Mouse (Mus musculus): Measurements from ENCODE around the gene Usp29. TPM values are rescaled to one million over a fixed set of nuclear protein-coding genes. Genes with fewer than 3 reads are reported as not detected.

Usp29 gene
- polyA plus RNA-seq, 1 experiment from 2014 or later: 3.5 TPM

DNA sequence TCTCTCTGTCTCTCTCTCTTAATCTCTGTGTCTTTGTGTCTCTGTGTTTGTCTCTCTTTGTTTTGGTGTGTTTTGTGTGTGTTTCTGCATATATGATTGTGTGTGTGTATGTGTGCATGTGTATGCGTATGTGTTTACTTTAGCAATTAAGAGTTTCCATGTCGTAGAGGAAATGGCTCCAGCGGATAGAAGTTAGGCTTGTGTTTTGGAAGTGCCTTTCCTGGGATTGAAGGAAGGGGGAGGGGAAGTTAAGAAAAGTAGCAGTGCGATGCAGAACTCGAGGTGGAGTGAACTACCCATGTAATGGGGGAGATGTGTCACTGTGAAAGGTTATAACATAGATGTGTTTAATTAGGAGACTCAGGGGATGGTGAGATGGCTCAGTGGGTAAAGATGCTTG is 48.8 kb downstream of the Usp29 start:
- ATAC-seq: no peak

GRCm38 (mm10) chr7:6781541-6781940 is 51.2 kb downstream of the Usp29 start:
- ATAC-seq: peak; percentile 38; the same call in 1 of the 2 replicates
- H3K4me2 ChIP-seq (ENCODE audit: low read depth, low read length): no peak overlapping the region
- 16% methylated on average over 11 of the region's 11 CpGs for WGBS

More for the DNA sequence above, 48.8 kb downstream of the Usp29 start:
- WGBS: 76% methylated on average over 5 of the region's 5 CpGs
- Histone ChIP-seq H3K4me2 (ENCODE audit: low read depth, low read length) (no peak overlapping the region), H3K9me3 (ENCODE audit: control insufficient read depth, low read length) (no peaks in the 10 kb centered on the region), H3K4me3 (ENCODE audit: low read length) (no peak overlapping the region), H3K27ac (ENCODE audit: low read length) (no peak overlapping the region), H3K4me1 (ENCODE audit: control insufficient read depth, insufficient read depth, low read length) (peaks cover 35% of the 10 kb centered on the region), H3K9ac (ENCODE audit: low read depth, low read length) (no peak overlapping the region), H3K36me3 (ENCODE audit: control insufficient read depth, insufficient read depth, low read length) (no peaks in the 10 kb centered on the region), H3K27me3 (replicated peaks; ENCODE audit: control insufficient read depth, insufficient read depth, low read length) (no peaks in the 10 kb centered on the region)

DNA sequence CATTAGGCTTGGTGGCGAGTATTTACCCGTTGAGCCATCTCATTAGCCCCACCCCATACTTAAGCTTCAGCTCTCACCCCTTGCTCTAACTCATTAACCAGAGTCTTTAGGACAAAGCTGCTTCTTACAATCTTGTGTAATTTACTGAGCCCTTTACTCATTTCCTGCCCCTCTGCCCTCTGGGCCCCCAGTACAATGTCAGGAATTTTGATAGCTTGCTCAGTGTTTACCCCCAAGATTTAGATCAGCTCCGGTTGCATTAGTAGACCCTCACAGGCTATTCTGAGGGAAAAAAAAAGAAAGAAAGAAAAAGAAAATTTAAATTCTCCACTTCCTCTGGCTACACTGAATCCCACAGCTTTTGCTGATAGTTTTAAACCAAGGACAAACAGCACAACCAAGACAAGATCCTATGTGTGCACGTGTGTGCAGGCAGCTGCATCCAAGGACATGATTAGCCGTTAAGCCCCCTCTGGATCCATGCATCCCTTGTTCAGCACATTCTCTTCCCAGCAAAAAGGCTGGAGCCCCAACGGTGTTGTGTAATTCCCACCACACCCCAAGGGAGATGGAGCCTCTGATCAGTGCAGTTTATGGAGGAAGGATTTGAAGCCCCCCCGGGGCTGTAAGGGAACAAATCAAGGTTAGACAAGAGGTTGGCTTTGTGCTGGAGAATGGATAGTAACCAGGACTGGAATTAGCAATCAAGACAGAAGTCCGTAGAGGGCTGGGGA is 54.1 kb downstream of the Usp29 start:
- Histone ChIP-seq H3K27ac (ENCODE audit: low read length) (peak overlapping the region; percentile 53), H3K4me1 (ENCODE audit: control insufficient read depth, insufficient read depth, low read length) (peaks cover 25% of the 10 kb centered on the region), H3K4me2 (ENCODE audit: low read depth, low read length) (peak overlapping the region; percentile 18; the same call in 1 of the 2 replicates), H3K36me3 (ENCODE audit: control insufficient read depth, insufficient read depth, low read length) (no peaks in the 10 kb centered on the region), H3K4me3 (ENCODE audit: low read length) (no peak overlapping the region), H3K9me3 (ENCODE audit: control insufficient read depth, low read length) (no peaks in the 10 kb centered on the region), H3K9ac (ENCODE audit: low read depth, low read length) (no peak overlapping the region), H3K27me3 (replicated peaks; ENCODE audit: control insufficient read depth, insufficient read depth, low read length) (no peaks in the 10 kb centered on the region)
- 12% methylated on average over 8 of the region's 8 CpGs for WGBS
- peak; percentile 71 for ATAC-seq

More at GRCm38 (mm10) chr7:6781541-6781940, 51.2 kb downstream of the Usp29 start:
- H3K27me3 ChIP-seq (replicated peaks; ENCODE audit: control insufficient read depth, insufficient read depth, low read length): no peaks in the 10 kb centered on the region
- H3K9me3 ChIP-seq (ENCODE audit: control insufficient read depth, low read length): no peaks in the 10 kb centered on the region
- H3K9ac ChIP-seq (ENCODE audit: low read depth, low read length): no peak overlapping the region
- no peaks in the 10 kb centered on the region for H3K36me3 ChIP-seq (ENCODE audit: control insufficient read depth, insufficient read depth, low read length)
- H3K4me3 ChIP-seq (ENCODE audit: low read length): no peak overlapping the region
- peaks cover 42% of the 10 kb centered on the region for H3K4me1 ChIP-seq (ENCODE audit: control insufficient read depth, insufficient read depth, low read length)
- H3K27ac ChIP-seq (ENCODE audit: low read length): peak overlapping the region; percentile 83

- Histone ChIP-seq H3K27me3 (replicated peaks; ENCODE audit: control insufficient read depth, insufficient read depth, low read length) (no peaks in the 10 kb centered on the region), H3K9me3 (ENCODE audit: control insufficient read depth, low read length) (no peaks in the 10 kb centered on the region), H3K4me2 (ENCODE audit: low read depth, low read length) (no peak overlapping the region), H3K4me3 (ENCODE audit: low read length) (no peak overlapping the region), H3K9ac (ENCODE audit: low read depth, low read length) (no peak overlapping the region), H3K4me1 (ENCODE audit: control insufficient read depth, insufficient read depth, low read length) (peaks cover 14% of the 10 kb centered on the region), H3K27ac (ENCODE audit: low read length) (no peak overlapping the region), H3K36me3 (ENCODE audit: control insufficient read depth, insufficient read depth, low read length) (no peaks in the 10 kb centered on the region)
- no peak for ATAC-seq
- 49% methylated on average over 2 of the region's 2 CpGs for whole genome bisulfite sequencing
Measured at GRCm38 (mm10) chr7:6787000-6787399, 56.6 kb downstream of the Usp29 start.

GRCm38 (mm10) chr7:6788101-6788500 is 57.7 kb downstream of the Usp29 start:
- ATAC-seq: no peak
- H3K27ac ChIP-seq (ENCODE audit: low read length): no peak overlapping the region
- WGBS: 58% methylated on average over 2 of the region's 2 CpGs

DNA sequence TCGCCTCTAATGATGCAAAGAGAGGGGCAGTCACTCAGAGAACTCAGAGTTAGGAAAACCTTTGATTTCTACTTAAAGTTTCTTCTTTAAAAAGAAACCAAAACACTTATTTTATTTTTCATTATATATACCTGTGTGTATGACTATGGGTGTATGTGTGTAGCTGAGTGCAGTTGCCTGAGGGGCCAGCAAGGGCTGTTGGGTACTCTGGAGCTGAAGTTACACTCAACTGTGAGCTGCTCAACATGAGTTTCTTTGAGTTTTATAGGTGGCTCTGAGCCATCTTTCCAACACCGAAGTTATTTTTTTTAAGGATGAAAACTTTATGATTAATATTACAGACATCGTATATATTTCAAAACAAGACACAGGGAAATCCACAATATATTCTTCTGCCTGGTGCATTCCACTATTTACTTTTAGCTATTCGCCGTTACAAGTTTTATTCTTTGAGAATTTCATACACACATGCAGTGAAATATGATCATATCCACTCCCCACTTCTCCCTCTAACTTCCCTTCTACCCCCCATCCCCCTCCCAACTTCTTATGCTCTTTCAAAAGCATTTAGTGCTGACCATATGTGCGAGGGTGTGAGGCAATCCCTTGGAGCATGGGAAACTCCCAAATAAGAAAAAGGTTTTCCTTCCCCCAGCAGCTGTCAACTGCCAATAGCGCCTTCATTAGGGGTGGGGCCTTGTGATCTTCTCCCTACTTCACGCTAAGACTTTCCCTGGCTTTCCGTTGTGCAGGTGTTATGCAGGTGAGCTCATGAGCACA is 61.1 kb downstream of the Usp29 start:
- 62% methylated on average over 9 of the region's 9 CpGs for WGBS
- H3K36me3 ChIP-seq (ENCODE audit: control insufficient read depth, insufficient read depth, low read length): no peaks in the 10 kb centered on the region
- no peak overlapping the region for H3K9ac ChIP-seq (ENCODE audit: low read depth, low read length)
- H3K4me2 ChIP-seq (ENCODE audit: low read depth, low read length): no peak overlapping the region
- H3K9me3 ChIP-seq (ENCODE audit: control insufficient read depth, low read length): no peaks in the 10 kb centered on the region
- no peaks in the 10 kb centered on the region for H3K4me1 ChIP-seq (ENCODE audit: control insufficient read depth, insufficient read depth, low read length)
- H3K27ac ChIP-seq (ENCODE audit: low read length): 0 out of 2 replicates have a peak overlapping the region, but pooled peaks have one; percentile 14
- no peaks in the 10 kb centered on the region for H3K27me3 ChIP-seq (replicated peaks; ENCODE audit: control insufficient read depth, insufficient read depth, low read length)
- ATAC-seq: no peak
- no peak overlapping the region for H3K4me3 ChIP-seq (ENCODE audit: low read length)

More at GRCm38 (mm10) chr7:6788101-6788500, 57.7 kb downstream of the Usp29 start:
- no peaks in the 10 kb centered on the region for H3K9me3 ChIP-seq (ENCODE audit: control insufficient read depth, low read length)
- H3K9ac ChIP-seq (ENCODE audit: low read depth, low read length): no peak overlapping the region
- H3K4me3 ChIP-seq (ENCODE audit: low read length): no peak overlapping the region
- no peaks in the 10 kb centered on the region for H3K36me3 ChIP-seq (ENCODE audit: control insufficient read depth, insufficient read depth, low read length)
- no peak overlapping the region for H3K4me2 ChIP-seq (ENCODE audit: low read depth, low read length)
- no peaks in the 10 kb centered on the region for H3K27me3 ChIP-seq (replicated peaks; ENCODE audit: control insufficient read depth, insufficient read depth, low read length)
- peaks cover 14% of the 10 kb centered on the region for H3K4me1 ChIP-seq (ENCODE audit: control insufficient read depth, insufficient read depth, low read length)

- H3K27me3 ChIP-seq (replicated peaks; ENCODE audit: control insufficient read depth, insufficient read depth, low read length): no peaks in the 10 kb centered on the region
- H3K9me3 ChIP-seq (ENCODE audit: control insufficient read depth, low read length): no peaks in the 10 kb centered on the region
- H3K4me1 ChIP-seq (ENCODE audit: control insufficient read depth, insufficient read depth, low read length): peaks cover 8% of the 10 kb centered on the region
- no peak overlapping the region for H3K9ac ChIP-seq (ENCODE audit: low read depth, low read length)
- H3K27ac ChIP-seq (ENCODE audit: low read length): no peak overlapping the region
- no peak overlapping the region for H3K4me2 ChIP-seq (ENCODE audit: low read depth, low read length)
- no peak overlapping the region for H3K4me3 ChIP-seq (ENCODE audit: low read length)
- no peaks in the 10 kb centered on the region for H3K36me3 ChIP-seq (ENCODE audit: control insufficient read depth, insufficient read depth, low read length)
- ATAC-seq: no peak
- WGBS: 84% methylated on average over 6 of the region's 6 CpGs
Measured at GRCm38 (mm10) chr7:6793240-6793639, 62.9 kb downstream of the Usp29 start.

- ATAC-seq: no peak
- H3K27me3 ChIP-seq (replicated peaks; ENCODE audit: control insufficient read depth, insufficient read depth, low read length): no peaks in the 10 kb centered on the region
- 76% methylated on average over 3 of the region's 3 CpGs for WGBS
Measured at GRCm38 (mm10) chr7:6793811-6794210, 63.4 kb downstream of the Usp29 start.

GRCm38 (mm10) chr7:6797408-6797807 is 67.0 kb downstream of the Usp29 start:
- ATAC-seq: peak; percentile 68

More at GRCm38 (mm10) chr7:6793811-6794210, 63.4 kb downstream of the Usp29 start:
- Histone ChIP-seq H3K4me2 (ENCODE audit: low read depth, low read length) (no peak overlapping the region), H3K9ac (ENCODE audit: low read depth, low read length) (no peak overlapping the region), H3K36me3 (ENCODE audit: control insufficient read depth, insufficient read depth, low read length) (no peaks in the 10 kb centered on the region), H3K27ac (ENCODE audit: low read length) (no peak overlapping the region), H3K4me1 (ENCODE audit: control insufficient read depth, insufficient read depth, low read length) (peaks cover 8% of the 10 kb centered on the region), H3K9me3 (ENCODE audit: control insufficient read depth, low read length) (no peaks in the 10 kb centered on the region), H3K4me3 (ENCODE audit: low read length) (no peak overlapping the region)

More at GRCm38 (mm10) chr7:6797408-6797807, 67.0 kb downstream of the Usp29 start:
- H3K4me1 ChIP-seq (ENCODE audit: control insufficient read depth, insufficient read depth, low read length): peaks cover 17% of the 10 kb centered on the region
- H3K27me3 ChIP-seq (replicated peaks; ENCODE audit: control insufficient read depth, insufficient read depth, low read length): no peaks in the 10 kb centered on the region
- no peaks in the 10 kb centered on the region for H3K9me3 ChIP-seq (ENCODE audit: control insufficient read depth, low read length)
- H3K27ac ChIP-seq (ENCODE audit: low read length): no peak overlapping the region; the same call in 1 of the 2 replicates
- no peak overlapping the region for H3K9ac ChIP-seq (ENCODE audit: low read depth, low read length)
- no peak overlapping the region for H3K4me3 ChIP-seq (ENCODE audit: low read length)
- H3K36me3 ChIP-seq (ENCODE audit: control insufficient read depth, insufficient read depth, low read length): no peaks in the 10 kb centered on the region
- no peak overlapping the region for H3K4me2 ChIP-seq (ENCODE audit: low read depth, low read length)
- 47% methylated on average over 2 of the region's 2 CpGs for WGBS

All from intestine, embryonic 16.5 days (tissue).